Mouse (Mus musculus) thymus, postnatal 0 days (tissue): Measurements from ENCODE around the gene Pla2g12a. TPM values are rescaled to one million over a fixed set of nuclear protein-coding genes. Genes with fewer than 3 reads are reported as not detected.
A peak's percentile ranks its signal among the peaks of the same experiment; 100 is the strongest.

Source experiments
- DNase-seq: peaks from one replicate; pipeline ENCODE4 v3.0.0-alpha.2; 2015; ENCODE audit warnings: low spot score
- polyA plus RNA-seq: library from polyadenylated mRNA; unstranded; fragments of >200 nt; fragmentation: Nextera tagmentation; extraction: Ambion mirVana; gene quantifications from 2 replicates; pipeline ENCODE4 v1.2.1, GENCODE M21; 2015

Pla2g12a gene
- polyA plus RNA-seq, 1 experiment from 2014 or later, result 77.5 TPM

- DNase-seq, result peak; percentile 32
Measured at GRCm38 (mm10) chr3:129898886-129899285, 20.5 kb downstream of the Pla2g12a start.

- peak; percentile 86 for DNase-seq
Measured at GRCm38 (mm10) chr3:129901271-129901809, 22.9 kb downstream of the Pla2g12a start, which contains the start of gene Casp6. TSS of gene Casp6 (plus strand) at chr3:129901425.

- no peak for DNase-seq
Measured at GRCm38 (mm10) chr3:129903369-129903768, 25.0 kb downstream of the Pla2g12a start.

DNA sequence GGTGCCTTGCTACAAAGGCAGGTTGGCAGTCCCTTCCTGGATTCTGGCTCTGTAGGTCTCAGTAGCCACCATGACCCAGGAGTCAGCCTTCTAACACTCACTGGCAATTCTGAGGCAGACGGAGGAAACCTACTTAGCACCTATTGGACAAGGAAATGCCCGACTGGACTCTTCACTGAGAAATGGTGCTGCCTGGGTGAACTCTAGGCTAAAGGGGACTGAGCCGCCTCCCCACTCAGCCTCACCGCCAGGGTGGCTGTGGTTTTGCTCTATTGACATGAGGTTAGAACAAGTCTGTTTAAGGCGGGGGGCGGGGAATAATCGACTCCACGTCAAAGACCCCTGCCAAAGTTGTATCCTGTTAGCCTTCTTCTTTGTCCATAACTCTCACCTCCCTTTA is 25.5 kb downstream of the Pla2g12a start:
- peak; percentile 42 for DNase-seq

DNA sequence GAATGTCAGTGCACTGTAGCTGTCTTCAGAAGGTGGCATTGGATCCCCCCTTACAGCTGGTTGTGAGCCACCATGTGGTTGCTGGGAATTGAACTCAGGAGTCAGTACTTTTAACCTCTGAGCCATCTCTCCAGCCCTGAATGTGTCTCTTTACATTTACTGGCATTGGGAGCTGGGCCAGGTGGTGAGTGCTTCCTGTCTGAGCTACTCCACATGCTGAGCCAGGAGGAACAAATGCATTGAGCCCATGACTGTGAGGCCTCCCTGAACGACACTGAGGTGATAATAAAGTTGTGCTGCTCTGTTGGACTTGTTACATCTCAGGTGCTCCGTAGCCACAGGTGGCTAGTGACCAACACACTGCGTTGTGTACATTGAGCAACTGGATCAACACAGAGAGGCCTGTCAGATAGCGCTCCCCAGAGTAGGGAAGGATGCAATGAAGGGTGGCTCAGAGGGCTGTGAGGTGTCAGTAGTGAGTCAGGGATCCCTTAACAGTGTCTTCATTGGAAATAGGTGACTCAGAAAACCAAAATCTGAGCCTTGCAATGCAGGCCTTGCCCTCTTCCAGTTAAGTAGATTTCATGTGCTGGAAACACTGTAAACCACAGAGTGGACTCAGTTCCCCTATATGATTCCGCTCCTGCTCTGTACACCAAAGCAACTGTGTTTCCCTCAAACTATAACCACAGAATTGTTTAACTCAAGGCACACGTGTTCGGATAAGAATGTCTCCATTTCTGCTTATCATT is 26.2 kb downstream of the Pla2g12a start:
- DNase-seq, result peak; percentile 50

- no peak for DNase-seq
Measured at GRCm38 (mm10) chr3:129912025-129912424, 33.6 kb downstream of the Pla2g12a start.

DNA sequence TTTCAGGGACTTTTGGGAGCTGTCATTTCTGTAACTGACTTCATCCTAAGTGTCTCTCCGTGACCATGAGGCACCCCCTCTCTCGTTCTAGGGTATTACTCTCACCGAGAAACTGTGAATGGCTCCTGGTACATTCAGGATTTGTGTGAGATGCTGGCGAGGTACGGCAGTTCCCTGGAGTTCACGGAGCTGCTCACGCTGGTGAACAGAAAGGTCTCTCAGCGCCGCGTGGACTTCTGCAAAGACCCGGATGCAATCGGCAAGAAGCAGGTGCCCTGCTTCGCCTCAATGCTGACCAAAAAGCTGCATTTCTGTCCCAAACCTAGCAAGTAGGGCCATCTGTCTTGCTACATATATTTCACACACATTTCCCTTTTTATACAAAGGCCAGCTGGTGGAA is 34.8 kb downstream of the Pla2g12a start:
- no peak for DNase-seq

DNA sequence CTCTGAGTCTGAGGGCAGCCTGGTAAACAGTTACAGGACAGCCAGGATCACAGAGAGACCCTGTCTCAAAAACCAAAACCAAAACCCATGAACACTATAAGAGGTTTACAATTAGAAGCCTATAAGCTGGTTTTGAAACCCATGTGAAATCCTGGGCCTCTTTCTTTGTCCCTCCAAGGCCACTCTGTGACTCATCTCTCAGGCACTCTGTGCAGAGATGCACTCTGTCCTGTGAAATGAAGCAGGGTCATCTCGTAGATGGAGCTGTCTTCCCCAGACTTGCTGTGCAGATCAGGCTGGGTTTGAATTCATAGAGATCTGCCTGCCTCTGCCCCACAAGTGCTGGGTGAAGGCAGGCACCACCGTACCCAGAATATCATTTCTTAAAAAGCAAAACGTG is 39.0 kb downstream of the Pla2g12a start:
- DNase-seq, result no peak

GRCm38 (mm10) chr3:129918434-129918833 is 40.0 kb downstream of the Pla2g12a start:
- DNase-seq, result peak; percentile 73

GRCm38 (mm10) chr3:129923581-129923980 is 45.2 kb downstream of the Pla2g12a start:
- no peak for DNase-seq

- DNase-seq, result no peak
Measured at GRCm38 (mm10) chr3:129925861-129926260, 47.5 kb downstream of the Pla2g12a start.

GRCm38 (mm10) chr3:129930213-129930778 is 51.9 kb downstream of the Pla2g12a start:
- DNase-seq, result peak; percentile 45

DNA sequence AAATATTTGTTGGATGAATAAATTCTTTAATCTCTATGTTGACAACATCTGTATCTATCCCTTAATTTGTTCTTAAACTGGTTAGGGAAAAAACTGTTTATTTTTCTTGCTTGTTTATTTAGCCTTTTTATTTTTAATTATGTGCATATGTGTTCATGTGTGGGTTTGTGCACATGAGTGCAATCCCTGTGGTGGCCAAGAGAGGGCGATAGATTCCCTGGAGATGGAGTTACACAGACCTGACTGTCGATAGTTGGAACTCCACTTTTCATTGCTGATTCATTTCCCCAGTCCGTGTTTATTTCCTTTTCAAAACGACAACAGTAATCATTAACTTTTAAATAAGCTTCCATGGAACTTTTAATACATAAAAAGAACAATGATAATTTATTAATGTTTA is 54.0 kb downstream of the Pla2g12a start:
- DNase-seq, result peak; percentile 37

GRCm38 (mm10) chr3:129936561-129936960 is 58.2 kb downstream of the Pla2g12a start:
- DNase-seq, result no peak

GRCm38 (mm10) chr3:129937848-129938247 is 59.4 kb downstream of the Pla2g12a start:
- no peak for DNase-seq

- no peak for DNase-seq
Measured at GRCm38 (mm10) chr3:129939058-129939457, 60.7 kb downstream of the Pla2g12a start.

DNA sequence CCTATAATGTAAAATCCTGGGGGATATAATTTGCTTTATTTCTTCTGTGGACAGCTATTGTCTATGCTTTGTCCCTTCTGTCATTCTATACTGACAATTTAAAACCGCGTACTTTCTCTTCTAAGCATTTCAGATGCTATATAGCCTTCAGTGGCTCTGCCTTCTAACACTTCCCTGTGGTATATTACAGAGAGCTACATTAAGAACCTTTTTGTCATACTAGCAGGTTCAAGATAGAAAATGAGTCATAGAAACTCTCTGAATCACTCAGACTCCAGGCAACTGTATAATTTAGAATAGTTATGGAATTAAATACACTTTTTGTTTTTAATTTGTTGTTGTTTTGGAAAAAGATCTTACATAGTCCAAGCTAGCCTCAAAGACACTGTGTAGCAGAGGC is 62.4 kb downstream of the Pla2g12a start:
- DNase-seq, result no peak

GRCm38 (mm10) chr3:129941291-129941690 is 62.9 kb downstream of the Pla2g12a start:
- no peak for DNase-seq

DNA sequence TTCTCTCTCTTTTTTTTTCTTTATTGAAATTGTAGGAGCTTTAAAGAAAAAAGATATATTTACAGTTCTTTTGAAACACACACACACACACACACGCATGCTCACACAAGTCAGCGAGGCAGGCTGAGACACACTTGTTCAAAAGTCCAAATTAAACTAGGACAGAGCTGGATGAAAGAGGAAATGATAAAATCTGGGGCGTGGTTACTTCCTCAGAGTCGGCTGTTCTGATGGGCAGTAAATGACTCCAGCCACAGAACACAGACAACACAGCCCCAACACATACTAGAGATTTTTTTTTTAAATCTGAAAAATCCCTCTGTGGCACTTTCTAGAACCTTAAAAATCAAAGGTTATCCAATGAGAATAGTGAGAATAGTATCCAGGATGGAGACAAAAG is 65.4 kb downstream of the Pla2g12a start:
- no peak for DNase-seq
